Mouse (Mus musculus): Measurements from ENCODE around the gene Tbx10.

DNA sequence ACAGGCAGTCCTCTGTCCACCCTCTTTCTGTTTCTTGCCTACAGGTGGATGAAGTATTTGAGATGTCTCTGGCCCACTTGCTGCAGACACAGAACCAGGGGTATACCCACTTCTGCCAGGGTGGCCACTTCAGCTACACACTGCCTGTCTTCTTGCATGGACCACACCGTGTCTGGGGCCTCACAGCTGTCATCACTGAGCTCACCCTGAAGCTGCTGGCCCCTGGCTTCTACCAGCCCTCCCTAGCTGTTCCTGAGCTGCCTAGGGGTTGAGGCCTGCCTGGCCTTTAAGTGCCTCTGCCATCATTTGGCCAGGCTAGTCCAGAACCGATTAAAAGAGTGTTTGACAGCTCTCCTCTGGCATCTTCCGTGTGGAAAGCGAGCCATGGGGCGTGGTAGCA is 9.2 kb downstream of the Tbx10 start:
- TF ChIP-seq MAX (IDR thresholded peaks at IDR 0.05) = no peak
- TF ChIP-seq CTCF (IDR thresholded peaks at IDR 0.05; ENCODE audit: control insufficient read depth, insufficient read depth, insufficient read length) = no peak
- no peak for TF ChIP-seq FOSL1 (IDR thresholded peaks at IDR 0.05; ENCODE audit: insufficient read depth, low read length, poor library complexity, severe bottlenecking)
- no peak for TF ChIP-seq MYOD1 (IDR thresholded peaks at IDR 0.05; ENCODE audit: control insufficient read depth, insufficient read length, low read depth)
- TF ChIP-seq MYOG (IDR thresholded peaks at IDR 0.05; ENCODE audit: control insufficient read depth, extremely low read depth, insufficient read length) = no peak
- no peak for TF ChIP-seq CEBPB (IDR thresholded peaks at IDR 0.05; ENCODE audit: low read depth)
- TF ChIP-seq USF1 (IDR thresholded peaks at IDR 0.05; ENCODE audit: low read depth) = no peak

All from C2C12 (cell line).